Mouse (Mus musculus): ENCODE results near the gene Helz2. TPM values are rescaled to one million over a fixed set of nuclear protein-coding genes. Genes with fewer than 3 reads are reported as not detected.

Helz2 gene
- polyA plus RNA-seq, 1 experiment from 2014 or later = 0.48 TPM

- Histone ChIP-seq H3K4me3 (ENCODE audit: low read depth, low read length) (no peak overlapping the region), H3K27ac (ENCODE audit: low read depth, low read length) (no peak overlapping the region), H3K4me1 (replicated peaks; ENCODE audit: control insufficient read depth, insufficient read depth, low read length) (peaks cover 15% of the 10 kb centered on the region), H3K36me3 (ENCODE audit: control insufficient read depth, insufficient read depth, low read length) (no peaks in the 10 kb centered on the region), H3K9ac (ENCODE audit: low read depth, low read length) (no peak overlapping the region), H3K27me3 (ENCODE audit: control insufficient read depth, insufficient read depth, low read length) (peaks cover 32% of the 10 kb centered on the region), H3K4me2 (replicated peaks; ENCODE audit: low read depth, low read length) (no peak overlapping the region), H3K9me3 (ENCODE audit: control insufficient read depth, low read length) (no peaks in the 10 kb centered on the region)
- 90% methylated on average over 6 of the region's 6 CpGs for WGBS
- DNase-seq (ENCODE audit: low spot score) = no peak
- ATAC-seq (ENCODE audit: low FRiP score) = no peak
These were observed 25.8 kb downstream of the Helz2 start for GRCm38 (mm10) chr2:181216037-181216436.

GRCm38 (mm10) chr2:181213021-181213445 lies 28.8 kb downstream of the Helz2 start, which contains the start of gene Srms:
Srms (minus strand) TSS chr2:181213185.
- Histone ChIP-seq H3K4me1 (replicated peaks; ENCODE audit: control insufficient read depth, insufficient read depth, low read length) (peaks cover 11% of the 10 kb centered on the region), H3K36me3 (ENCODE audit: control insufficient read depth, insufficient read depth, low read length) (no peaks in the 10 kb centered on the region), H3K4me3 (ENCODE audit: low read depth, low read length) (peak within 1 kb of the TSS; percentile 24), H3K27ac (ENCODE audit: low read depth, low read length) (no peak within 1 kb of the TSS), H3K27me3 (ENCODE audit: control insufficient read depth, insufficient read depth, low read length) (peaks cover 35% of the 10 kb centered on the region), H3K9ac (ENCODE audit: low read depth, low read length) (0 out of 2 replicates have a peak within 1 kb of the TSS, but pooled peaks have one; percentile 37), H3K4me2 (replicated peaks; ENCODE audit: low read depth, low read length) (peak within 1 kb of the TSS; percentile 54), H3K9me3 (ENCODE audit: control insufficient read depth, low read length) (no peaks in the 10 kb centered on the region)
- ATAC-seq (ENCODE audit: low FRiP score) = no peak
- 0% methylated on average over 17 of the region's 17 CpGs for WGBS
- DNase-seq (ENCODE audit: low spot score) = no peak

- Histone ChIP-seq H3K4me1 (replicated peaks; ENCODE audit: control insufficient read depth, insufficient read depth, low read length) (peaks cover 11% of the 10 kb centered on the region), H3K9me3 (ENCODE audit: control insufficient read depth, low read length) (no peaks in the 10 kb centered on the region), H3K4me2 (replicated peaks; ENCODE audit: low read depth, low read length) (peak overlapping the region; percentile 54), H3K36me3 (ENCODE audit: control insufficient read depth, insufficient read depth, low read length) (no peaks in the 10 kb centered on the region), H3K4me3 (ENCODE audit: low read depth, low read length) (peak overlapping the region; percentile 24), H3K9ac (ENCODE audit: low read depth, low read length) (0 out of 2 replicates have a peak overlapping the region, but pooled peaks have one; percentile 37), H3K27ac (ENCODE audit: low read depth, low read length) (no peak overlapping the region), H3K27me3 (ENCODE audit: control insufficient read depth, insufficient read depth, low read length) (peaks cover 35% of the 10 kb centered on the region)
- WGBS = 5% methylated on average over 34 of the region's 34 CpGs
- DNase-seq (ENCODE audit: low spot score) = peak; percentile 43
- ATAC-seq (ENCODE audit: low FRiP score) = no peak
These were observed 29.3 kb downstream of the Helz2 start for GRCm38 (mm10) chr2:181212389-181213020.

- Histone ChIP-seq H3K9ac (ENCODE audit: low read depth, low read length) (no peak overlapping the region), H3K27ac (ENCODE audit: low read depth, low read length) (no peak overlapping the region), H3K4me2 (replicated peaks; ENCODE audit: low read depth, low read length) (no peak overlapping the region), H3K4me3 (ENCODE audit: low read depth, low read length) (no peak overlapping the region), H3K4me1 (replicated peaks; ENCODE audit: control insufficient read depth, insufficient read depth, low read length) (no peaks in the 10 kb centered on the region), H3K36me3 (ENCODE audit: control insufficient read depth, insufficient read depth, low read length) (no peaks in the 10 kb centered on the region), H3K27me3 (ENCODE audit: control insufficient read depth, insufficient read depth, low read length) (peaks cover 4% of the 10 kb centered on the region; the same call in 1 of the 2 replicates), H3K9me3 (ENCODE audit: control insufficient read depth, low read length) (no peaks in the 10 kb centered on the region)
- no peak for DNase-seq (ENCODE audit: low spot score)
- ATAC-seq (ENCODE audit: low FRiP score) = no peak
- WGBS = 78% methylated on average over 9 of the region's 9 CpGs
These were observed 35.7 kb downstream of the Helz2 start for GRCm38 (mm10) chr2:181206118-181206517.

- WGBS = 83% methylated on average over 5 of the region's 5 CpGs
- H3K36me3 ChIP-seq (ENCODE audit: control insufficient read depth, insufficient read depth, low read length) = no peaks in the 10 kb centered on the region
- no peak overlapping the region for H3K9ac ChIP-seq (ENCODE audit: low read depth, low read length)
- no peaks in the 10 kb centered on the region for H3K4me1 ChIP-seq (replicated peaks; ENCODE audit: control insufficient read depth, insufficient read depth, low read length)
- H3K4me2 ChIP-seq (replicated peaks; ENCODE audit: low read depth, low read length) = no peak overlapping the region
- H3K4me3 ChIP-seq (ENCODE audit: low read depth, low read length) = no peak overlapping the region
- 0 out of 2 replicates have a peak, but pooled peaks cover 2% of the 10 kb centered on the region for H3K27me3 ChIP-seq (ENCODE audit: control insufficient read depth, insufficient read depth, low read length)
- DNase-seq (ENCODE audit: low spot score) = no peak
- no peak for ATAC-seq (ENCODE audit: low FRiP score)
- H3K27ac ChIP-seq (ENCODE audit: low read depth, low read length) = no peak overlapping the region
- no peaks in the 10 kb centered on the region for H3K9me3 ChIP-seq (ENCODE audit: control insufficient read depth, low read length)
These were observed 36.1 kb downstream of the Helz2 start for GRCm38 (mm10) chr2:181205678-181206077.

- H3K9ac ChIP-seq (ENCODE audit: low read depth, low read length) = no peak overlapping the region
- H3K9me3 ChIP-seq (ENCODE audit: control insufficient read depth, low read length) = no peaks in the 10 kb centered on the region
- 89% methylated on average over 6 of the region's 6 CpGs for WGBS
- no peaks in the 10 kb centered on the region for H3K27me3 ChIP-seq (ENCODE audit: control insufficient read depth, insufficient read depth, low read length)
- H3K4me1 ChIP-seq (replicated peaks; ENCODE audit: control insufficient read depth, insufficient read depth, low read length) = no peaks in the 10 kb centered on the region
- H3K36me3 ChIP-seq (ENCODE audit: control insufficient read depth, insufficient read depth, low read length) = no peaks in the 10 kb centered on the region
- DNase-seq (ENCODE audit: low spot score) = no peak
- no peak for ATAC-seq (ENCODE audit: low FRiP score)
- H3K4me2 ChIP-seq (replicated peaks; ENCODE audit: low read depth, low read length) = no peak overlapping the region
- H3K27ac ChIP-seq (ENCODE audit: low read depth, low read length) = no peak overlapping the region
- no peak overlapping the region for H3K4me3 ChIP-seq (ENCODE audit: low read depth, low read length)
These were observed 38.9 kb downstream of the Helz2 start for GRCm38 (mm10) chr2:181202886-181203285.

GRCm38 (mm10) chr2:181202422-181202821 lies 39.4 kb downstream of the Helz2 start, which contains the start of gene Ptk6:
Ptk6 (minus strand) TSS chr2:181202789.
- H3K36me3 ChIP-seq (ENCODE audit: control insufficient read depth, insufficient read depth, low read length) = no peaks in the 10 kb centered on the region
- 94% methylated on average over 3 of the region's 3 CpGs for WGBS
- H3K27ac ChIP-seq (ENCODE audit: low read depth, low read length) = no peak within 1 kb of the TSS
- no peak within 1 kb of the TSS for H3K4me3 ChIP-seq (ENCODE audit: low read depth, low read length)
- no peaks in the 10 kb centered on the region for H3K4me1 ChIP-seq (replicated peaks; ENCODE audit: control insufficient read depth, insufficient read depth, low read length)
- DNase-seq (ENCODE audit: low spot score) (no peak), ATAC-seq (ENCODE audit: low FRiP score) (no peak)
- no peaks in the 10 kb centered on the region for H3K9me3 ChIP-seq (ENCODE audit: control insufficient read depth, low read length)
- no peak within 1 kb of the TSS for H3K9ac ChIP-seq (ENCODE audit: low read depth, low read length)
- no peaks in the 10 kb centered on the region for H3K27me3 ChIP-seq (ENCODE audit: control insufficient read depth, insufficient read depth, low read length)
- no peak within 1 kb of the TSS for H3K4me2 ChIP-seq (replicated peaks; ENCODE audit: low read depth, low read length)

GRCm38 (mm10) chr2:181201606-181202005 lies 40.2 kb downstream of the Helz2 start:
- no peaks in the 10 kb centered on the region for H3K9me3 ChIP-seq (ENCODE audit: control insufficient read depth, low read length)
- no peak overlapping the region for H3K9ac ChIP-seq (ENCODE audit: low read depth, low read length)
- H3K36me3 ChIP-seq (ENCODE audit: control insufficient read depth, insufficient read depth, low read length) = no peaks in the 10 kb centered on the region
- H3K4me3 ChIP-seq (ENCODE audit: low read depth, low read length) = no peak overlapping the region
- H3K4me2 ChIP-seq (replicated peaks; ENCODE audit: low read depth, low read length) = no peak overlapping the region
- no peak overlapping the region for H3K27ac ChIP-seq (ENCODE audit: low read depth, low read length)
- DNase-seq (ENCODE audit: low spot score) (no peak), ATAC-seq (ENCODE audit: low FRiP score) (no peak)
- no peaks in the 10 kb centered on the region for H3K4me1 ChIP-seq (replicated peaks; ENCODE audit: control insufficient read depth, insufficient read depth, low read length)
- 74% methylated on average over 3 of the region's 3 CpGs for WGBS
- no peaks in the 10 kb centered on the region for H3K27me3 ChIP-seq (ENCODE audit: control insufficient read depth, insufficient read depth, low read length)

- H3K4me2 ChIP-seq (replicated peaks; ENCODE audit: low read depth, low read length) = no peak overlapping the region
- no peak for ATAC-seq (ENCODE audit: low FRiP score)
- H3K27me3 ChIP-seq (ENCODE audit: control insufficient read depth, insufficient read depth, low read length) = no peaks in the 10 kb centered on the region
- no peak overlapping the region for H3K4me3 ChIP-seq (ENCODE audit: low read depth, low read length)
- H3K9ac ChIP-seq (ENCODE audit: low read depth, low read length) = no peak overlapping the region
- H3K27ac ChIP-seq (ENCODE audit: low read depth, low read length) = no peak overlapping the region
- H3K4me1 ChIP-seq (replicated peaks; ENCODE audit: control insufficient read depth, insufficient read depth, low read length) = no peaks in the 10 kb centered on the region
- no peaks in the 10 kb centered on the region for H3K36me3 ChIP-seq (ENCODE audit: control insufficient read depth, insufficient read depth, low read length)
- H3K9me3 ChIP-seq (ENCODE audit: control insufficient read depth, low read length) = no peaks in the 10 kb centered on the region
- WGBS = 92% methylated on average over 4 of the region's 4 CpGs
- no peak for DNase-seq (ENCODE audit: low spot score)
These were observed 45.1 kb downstream of the Helz2 start for GRCm38 (mm10) chr2:181196628-181197300.

Data from hindbrain, embryonic 11.5 days (tissue).